Mouse (Mus musculus) hindbrain, embryonic 14.5 days (tissue): ENCODE measurements around the gene B4galnt4. TPM values are rescaled to one million over a fixed set of nuclear protein-coding genes. Genes with fewer than 3 reads are reported as not detected.
"Not testable (repeated sequence)": the region's sequence is repeated elsewhere in the genome, so short reads cannot be mapped to it uniquely, and the experiment has no call there.

ENCODE experiments used
- ATAC-seq: fragments of 200-750 bp; cut with Nextera tagmentation; 2 replicates; pipeline ENCODE4 v1.8.0; 2017; ENCODE audit warnings: moderate number of reproducible peaks, mild to moderate bottlenecking, moderate TSS enrichment, moderate library complexity; ENCODE audit not compliant: low FRiP score
- DNase-seq: peaks from one replicate; pipeline ENCODE4 v3.0.0-alpha.2; 2015; ENCODE audit warnings: low spot score
- H3K27ac ChIP-seq: fragments of 300-500 bp; sonication (generic); 2 replicates; pipeline ENCODE4 v1.5.1; 2014; ENCODE audit warnings: mild to moderate bottlenecking, moderate library complexity
- H3K27me3 ChIP-seq: fragments of 300-500 bp; sonication (generic); 2 replicates; pipeline ENCODE4 v1.6.1; 2014; ENCODE audit warnings: mild to moderate bottlenecking, low read length, mixed read lengths; ENCODE audit not compliant: control insufficient read depth, insufficient read depth
- H3K36me3 ChIP-seq: fragments of 300-500 bp; sonication (generic); replicated peaks from 2 replicates; pipeline ENCODE4 v1.6.1; 2014; ENCODE audit not compliant: control insufficient read depth, insufficient read depth
- H3K4me1 ChIP-seq: fragments of 300-500 bp; sonication (generic); replicated peaks from 2 replicates; pipeline ENCODE4 v1.6.1; 2014; ENCODE audit warnings: antibody characterized with exemption, low read length, mixed read lengths; ENCODE audit not compliant: control insufficient read depth, insufficient read depth
- H3K4me2 ChIP-seq: fragments of 300-500 bp; sonication (generic); replicated peaks from 2 replicates; pipeline ENCODE4 v1.6.1; 2014; ENCODE audit warnings: mild to moderate bottlenecking, moderate library complexity
- H3K4me3 ChIP-seq: fragments of 300-500 bp; sonication (generic); replicated peaks from 2 replicates; pipeline ENCODE4 v1.5.1; 2014; ENCODE audit warnings: mild to moderate bottlenecking, low read length
- H3K9ac ChIP-seq: fragments of 300-500 bp; sonication (generic); 2 replicates; pipeline ENCODE4 v1.6.1; 2014
- H3K9me3 ChIP-seq: fragments of 300-500 bp; sonication (generic); 2 replicates; pipeline ENCODE4 v1.6.1; 2016; ENCODE audit warnings: low read length; ENCODE audit not compliant: control insufficient read depth
- WGBS: fragments of 180-500 bp; shearing (Covaris S2); extraction: QIAGEN DNeasy Blood & Tissue Kit; methylation state at CpG from one replicate; pipeline ENCODE4 v1.1.7; 2014; 5-methylcytosine and 5-hydroxymethylcytosine counted together
- polyA plus RNA-seq: library from polyadenylated mRNA; unstranded; fragments of >200 nt; fragmentation: Nextera tagmentation; extraction: Ambion mirVana; gene quantifications from 2 replicates; pipeline ENCODE4 v1.2.1, GENCODE M21; 2014

Gene B4galnt4
- polyA plus RNA-seq, 1 experiment from 2014 or later: 41.5 TPM

DNA sequence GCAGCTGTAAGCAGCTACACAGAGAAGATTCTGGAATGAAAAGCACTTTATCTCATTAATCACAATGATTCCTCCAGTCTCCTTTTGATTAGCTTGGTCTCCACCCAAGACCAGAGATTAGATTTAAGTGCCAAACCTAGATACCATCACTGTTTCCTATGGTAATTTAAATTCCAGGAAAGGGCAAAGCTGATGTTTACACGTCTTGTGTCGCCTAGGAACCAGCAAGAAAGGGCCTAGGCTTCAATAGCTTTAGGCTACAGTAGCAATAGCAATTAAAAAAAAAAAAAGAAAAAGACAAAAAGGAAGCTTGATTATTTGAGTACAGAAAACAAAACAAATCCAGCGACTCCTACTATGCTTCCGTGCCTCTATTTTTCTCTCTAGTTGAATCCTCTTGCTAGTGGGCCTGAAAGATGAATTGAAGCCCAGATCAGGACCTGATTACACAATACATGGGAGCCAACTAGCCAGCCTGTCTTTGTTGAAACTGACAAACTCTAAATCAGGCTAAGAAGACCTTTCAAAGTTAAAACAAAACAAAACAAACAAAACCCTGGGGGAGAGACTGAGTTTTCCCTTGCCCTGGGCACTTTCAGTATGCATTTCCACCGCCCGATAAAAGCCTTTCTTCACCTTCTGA, 34.7 kb upstream of the B4galnt4 start:
- peak; percentile 34; the same call in 1 of the 2 replicates for ATAC-seq
- Histone ChIP-seq H3K36me3 (no peaks in the 10 kb centered on the region), H3K4me2 (no peak overlapping the region), H3K27ac (peak overlapping the region; percentile 68), H3K4me1 (peaks cover 7% of the 10 kb centered on the region; the same call in 1 of the 2 replicates), H3K4me3 (no peak overlapping the region), H3K9me3 (no peaks in the 10 kb centered on the region), H3K9ac (no peak overlapping the region), H3K27me3 (no peaks in the 10 kb centered on the region)
- 12% methylated on average over 6 of the region's 6 CpGs for WGBS
- DNase-seq: peak; percentile 33

GRCm38 (mm10) chr7:141026740-141027098, 34.2 kb upstream of the B4galnt4 start:
- ATAC-seq: peak; percentile 21; the same call in 1 of the 2 replicates
- peak overlapping the region; percentile 68 for H3K27ac ChIP-seq
- no peak for DNase-seq
- no peaks in the 10 kb centered on the region for H3K36me3 ChIP-seq
- WGBS: 39% methylated on average over 5 of the region's 5 CpGs
- peaks cover 7% of the 10 kb centered on the region; the same call in 1 of the 2 replicates for H3K4me1 ChIP-seq
- no peak overlapping the region for H3K4me3 ChIP-seq
- no peaks in the 10 kb centered on the region for H3K27me3 ChIP-seq
- no peak overlapping the region for H3K4me2 ChIP-seq
- no peak overlapping the region for H3K9ac ChIP-seq
- H3K9me3 ChIP-seq: no peaks in the 10 kb centered on the region

DNA sequence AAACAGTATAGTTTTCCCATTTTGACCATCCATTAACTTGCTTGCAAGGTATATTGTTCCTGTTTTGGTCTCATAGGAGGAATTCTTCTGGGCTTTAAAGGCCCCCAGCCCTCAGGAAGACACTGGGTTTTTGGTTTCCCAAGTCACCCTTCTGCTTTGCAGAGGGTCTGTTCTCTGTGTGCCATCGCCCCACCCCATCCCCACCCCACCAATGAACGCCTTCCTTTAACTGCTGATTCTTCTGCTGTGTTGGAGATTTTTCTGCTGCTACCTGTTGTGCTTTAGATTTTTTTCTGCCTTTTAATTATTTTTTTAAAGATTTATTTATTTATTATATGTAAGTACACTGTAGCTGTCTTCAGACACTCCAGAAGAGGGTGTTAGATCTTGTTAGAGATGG, 32.1 kb upstream of the B4galnt4 start, which contains the start of gene Gm17387:
Gene Gm17387, plus strand, starts transcription at position 301 of the 400 bp plus-strand sequence.
- no peak for ATAC-seq
- H3K4me3 ChIP-seq: no peak within 1 kb of the TSS
- H3K27me3 ChIP-seq: no peaks in the 10 kb centered on the region
- WGBS: 100% methylated on average over 2 of the region's 2 CpGs
- DNase-seq: no peak
- no peaks in the 10 kb centered on the region for H3K9me3 ChIP-seq
- no peak within 1 kb of the TSS for H3K4me2 ChIP-seq
- peaks cover 7% of the 10 kb centered on the region; the same call in 1 of the 2 replicates for H3K4me1 ChIP-seq
- H3K36me3 ChIP-seq: no peaks in the 10 kb centered on the region
- H3K27ac ChIP-seq: no peak within 1 kb of the TSS
- H3K9ac ChIP-seq: no peak within 1 kb of the TSS

DNA sequence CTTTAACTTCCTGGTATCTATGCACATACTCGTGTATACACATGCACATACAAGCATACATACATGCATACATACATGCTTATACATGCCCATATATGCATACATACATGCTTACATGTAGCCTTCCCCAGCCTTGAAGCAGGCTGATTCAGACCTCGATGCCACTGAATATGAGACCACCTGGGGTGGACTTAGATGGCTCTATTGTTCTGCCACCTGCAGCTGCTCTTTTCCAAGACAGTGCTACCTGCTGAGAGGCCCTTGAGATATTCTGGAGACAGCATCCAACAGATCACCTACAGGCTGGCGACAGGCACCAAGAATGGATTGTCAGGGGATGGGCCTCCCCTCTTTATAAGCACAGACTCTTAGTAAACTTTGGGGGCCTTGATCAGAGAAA, 30.5 kb upstream of the B4galnt4 start:
- 0 out of 2 replicates have a peak, but pooled peaks cover 2% of the 10 kb centered on the region for H3K4me1 ChIP-seq
- no peaks in the 10 kb centered on the region for H3K36me3 ChIP-seq
- H3K4me3 ChIP-seq: no peak overlapping the region
- H3K4me2 ChIP-seq: no peak overlapping the region
- no peak for DNase-seq
- H3K9me3 ChIP-seq: no peaks in the 10 kb centered on the region
- H3K27me3 ChIP-seq: no peaks in the 10 kb centered on the region
- ATAC-seq: no peak
- H3K27ac ChIP-seq: no peak overlapping the region
- H3K9ac ChIP-seq: no peak overlapping the region
- WGBS: 49% methylated on average over 3 of the region's 3 CpGs

GRCm38 (mm10) chr7:141032458-141033167, 28.3 kb upstream of the B4galnt4 start:
- Histone ChIP-seq H3K27me3 (no peaks in the 10 kb centered on the region), H3K27ac (no peak overlapping the region), H3K4me2 (no peak overlapping the region), H3K4me1 (no peaks in the 10 kb centered on the region), H3K9ac (no peak overlapping the region), H3K4me3 (no peak overlapping the region), H3K36me3 (no peaks in the 10 kb centered on the region), H3K9me3 (no peaks in the 10 kb centered on the region)
- DNase-seq (no peak), ATAC-seq (no peak)
- WGBS: 83% methylated on average over 9 of the region's 9 CpGs

DNA sequence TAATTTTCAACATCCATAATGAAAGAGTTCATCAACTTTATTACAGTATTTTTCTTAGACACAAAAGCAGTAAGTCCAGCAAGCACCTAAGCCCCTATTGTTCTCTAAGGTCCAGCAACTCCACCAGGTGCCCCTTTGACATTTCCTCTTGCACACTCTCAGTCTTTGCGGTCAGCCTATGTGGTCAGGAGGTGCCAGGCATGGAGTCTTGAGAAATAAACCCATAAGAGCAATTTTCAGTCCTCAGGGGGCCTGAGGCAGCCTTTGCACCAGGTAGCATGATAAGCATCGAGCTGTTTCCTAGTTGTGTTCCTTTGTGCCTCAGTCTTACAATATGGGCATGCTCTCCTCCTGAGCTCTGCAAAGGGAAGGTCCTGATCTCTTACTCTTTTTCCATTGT, 24.3 kb upstream of the B4galnt4 start:
- H3K27me3 ChIP-seq, ATAC-seq: not testable (repeated sequence)
- 88% methylated on average over 1 of the region's 2 CpGs for WGBS

GRCm38 (mm10) chr7:141038090-141039032, 22.5 kb upstream of the B4galnt4 start:
- no peaks in the 10 kb centered on the region for H3K9me3 ChIP-seq
- no peaks in the 10 kb centered on the region for H3K36me3 ChIP-seq
- ATAC-seq (no peak), DNase-seq (no peak)
- no peak overlapping the region for H3K4me3 ChIP-seq
- H3K27me3 ChIP-seq: no peaks in the 10 kb centered on the region
- no peak overlapping the region for H3K9ac ChIP-seq
- H3K27ac ChIP-seq: no peak overlapping the region
- no peaks in the 10 kb centered on the region for H3K4me1 ChIP-seq
- WGBS: 87% methylated on average over 20 of the region's 21 CpGs
- no peak overlapping the region for H3K4me2 ChIP-seq

More for the DNA sequence above, 24.3 kb upstream of the B4galnt4 start:
- not testable (repeated sequence) for DNase-seq, H3K4me2 ChIP-seq, H3K4me3 ChIP-seq, H3K27ac ChIP-seq, H3K36me3 ChIP-seq, H3K9me3 ChIP-seq, H3K4me1 ChIP-seq, H3K9ac ChIP-seq

DNA sequence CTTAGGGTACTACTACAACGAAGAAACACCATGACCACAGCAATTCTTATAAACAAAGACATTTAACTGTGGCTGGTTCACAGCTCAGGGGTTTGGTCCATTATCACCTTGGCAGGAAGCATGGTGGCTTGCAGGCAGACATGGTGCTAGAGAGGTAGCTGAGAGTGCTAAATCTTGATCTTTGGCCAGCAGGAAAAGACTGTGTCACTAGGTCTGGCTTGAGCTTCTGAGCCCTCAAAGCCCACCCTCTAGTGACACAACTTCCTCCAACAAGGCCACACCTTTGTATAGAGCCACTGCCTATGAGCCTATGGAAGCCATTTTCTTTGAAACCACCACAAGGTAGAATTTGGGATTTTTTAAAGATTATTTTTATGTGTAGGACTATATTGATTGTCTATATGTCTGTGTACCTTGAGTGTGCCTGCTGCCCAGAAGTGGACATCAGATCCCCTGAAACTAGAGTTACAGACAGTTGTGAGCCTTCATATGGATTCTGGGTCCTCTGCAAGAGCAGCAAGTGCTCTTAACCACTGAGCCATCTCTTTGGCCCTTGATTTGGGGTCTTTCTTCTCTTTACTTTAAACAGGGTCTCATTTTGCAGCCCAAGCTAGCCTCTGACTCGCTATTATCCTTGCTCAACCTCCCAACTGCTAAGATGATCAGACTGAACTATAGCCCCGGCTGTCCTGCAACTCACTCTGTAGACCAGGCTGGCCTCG, 21.4 kb upstream of the B4galnt4 start:
- Histone ChIP-seq H3K4me2 (no peak overlapping the region), H3K27me3 (no peaks in the 10 kb centered on the region), H3K4me1 (no peaks in the 10 kb centered on the region), H3K9me3 (no peaks in the 10 kb centered on the region), H3K9ac (no peak overlapping the region), H3K36me3 (no peaks in the 10 kb centered on the region), H3K27ac (no peak overlapping the region), H3K4me3 (no peak overlapping the region)
- ATAC-seq (no peak), DNase-seq (no peak)
- WGBS: 98% methylated on average over 4 of the region's 4 CpGs
